Comparison of ENCODE assay signal across 12 mouse cellular contexts in genomic region chr15:94213393-94213792, GRCm38 (mm10).
DNase-seq lines count a peak whose midpoint lies in the region; ATAC-seq and TF ChIP-seq lines count a peak whose summit lies in the region.
"Had no signal": no experiment of that assay in that cellular context is flagged by ENCODE, and none has a peak within 500 bp of the region (broad histone marks: within the 10 kb centered on the region; RNA-seq: fewer than 3 reads in every experiment).

No protein-coding gene starts in this region.

- H3K4me1 ChIP-seq in kidney, postnatal 0 days (replicated peaks; ENCODE audit: insufficient read depth, low read length), result no peaks in the 10 kb centered on the region

- peak; percentile 94 for DNase-seq in kidney, postnatal 0 days (ENCODE audit: low spot score)
- no peak for DNase-seq in kidney, postnatal 4 days
- peak; percentile 65 for DNase-seq in CD4-positive, CD25-positive, alpha-beta regulatory T cell, adult 2 months (ENCODE audit: low read depth, low spot score)
- DNase-seq in NIH3T3 (ENCODE audit: low read depth), result peak; percentile 70
- peak; percentile 55 for DNase-seq in induced T-regulatory cell, adult 2 months (ENCODE audit: low read depth)
- no peak for DNase-seq in lung, postnatal 10 days
- no peak for DNase-seq in testis, postnatal 10 days (ENCODE audit: low spot score)
- DNase-seq: cerebellum, adult 8-10 months; kidney, postnatal 25 days; right cerebral cortex, postnatal 14 days; thymus, postnatal 14 days had no signal

- H3K27me3 ChIP-seq in kidney, postnatal 0 days (ENCODE audit: insufficient read depth, low read length), result no peaks in the 10 kb centered on the region
- H3K27me3 ChIP-seq: heart, embryonic 15.5 days had no signal

- peak; percentile 86 for TF ChIP-seq CTCF in kidney, postnatal 0 days (IDR thresholded peaks at IDR 0.05; ENCODE audit: low read depth)

- H3K9me3 ChIP-seq in kidney, postnatal 0 days (replicated peaks; ENCODE audit: low read length), result no peaks in the 10 kb centered on the region
- H3K9me3 ChIP-seq: heart, embryonic 15.5 days had no signal

- no peak overlapping the region for H3K9ac ChIP-seq in kidney, postnatal 0 days (ENCODE audit: low read depth, low read length)
- H3K9ac ChIP-seq: heart, embryonic 15.5 days had no signal

- WGBS in kidney, postnatal 0 days, result 28% methylated on average over 4 of the region's 4 CpGs

- no peak for ATAC-seq in kidney, postnatal 0 days (replicated peaks; ENCODE audit: low FRiP score, low read depth)

- no peak overlapping the region for H3K27ac ChIP-seq in kidney, postnatal 0 days

- H3K4me2 ChIP-seq in kidney, postnatal 0 days (ENCODE audit: low read length), result no peak overlapping the region
- H3K4me2 ChIP-seq: heart, embryonic 15.5 days had no signal

- H3K4me3 ChIP-seq in kidney, postnatal 0 days (replicated peaks; ENCODE audit: low read depth, low read length), result no peak overlapping the region
- H3K4me3 ChIP-seq: heart, embryonic 15.5 days had no signal

- H3K36me3 ChIP-seq in kidney, postnatal 0 days (ENCODE audit: insufficient read depth, low read length), result no peaks in the 10 kb centered on the region
- H3K36me3 ChIP-seq: heart, embryonic 15.5 days had no signal

Comparison
In these comparisons a context has a peak if more than half of its experiments do, and no peak if none do; other contexts are left out.
1. DNase-seq: peak in kidney, postnatal 0 days (single experiment), CD4-positive, CD25-positive, alpha-beta regulatory T cell, adult 2 months (single experiment), NIH3T3 (single experiment) and induced T-regulatory cell, adult 2 months (single experiment); none in kidney, postnatal 4 days (0 of 2), lung, postnatal 10 days (single experiment) and testis, postnatal 10 days (single experiment).